Mouse (Mus musculus): ENCODE measurements around the gene Hunk. TPM values are rescaled to one million over a fixed set of nuclear protein-coding genes. Genes with fewer than 3 reads are reported as not detected.

The Hunk gene
- polyA plus RNA-seq, 1 experiment from 2014 or later: 6.2 TPM

DNA sequence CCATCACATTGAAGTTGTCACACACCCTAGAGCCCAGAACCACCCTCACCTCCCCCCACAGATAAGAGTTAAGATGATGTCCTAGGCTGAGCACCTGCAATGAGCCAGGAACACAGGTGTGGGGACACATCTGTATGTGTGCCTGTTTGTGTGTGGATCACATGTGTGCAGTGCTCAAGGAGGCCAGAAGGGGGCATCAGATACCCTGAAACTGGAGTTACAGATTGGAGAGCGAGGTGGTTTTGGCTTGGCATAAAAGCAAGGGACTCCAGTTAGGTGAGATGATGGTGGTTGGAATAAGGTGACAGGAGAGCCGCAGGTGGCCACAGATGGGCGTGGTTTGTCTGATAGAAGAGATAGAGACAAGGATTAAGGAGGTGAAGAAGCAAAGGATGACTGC lies 4.2 kb upstream of the Hunk start:
- Histone ChIP-seq H3K9ac (no peak overlapping the region), H3K9me3 (no peaks in the 10 kb centered on the region), H3K4me1 (replicated peaks) (peaks cover 20% of the 10 kb centered on the region), H3K4me3 (no peak overlapping the region), H3K27ac (replicated peaks) (no peak overlapping the region), H3K36me3 (no peaks in the 10 kb centered on the region), H3K4me2 (no peak overlapping the region), H3K27me3 (peaks cover 56% of the 10 kb centered on the region)
- 86% methylated on average over 3 of the region's 3 CpGs for WGBS
- no peak for ATAC-seq (ENCODE audit: low read depth)

- WGBS: 74% methylated on average over 10 of the region's 10 CpGs
- H3K36me3 ChIP-seq: no peaks in the 10 kb centered on the region
- H3K27me3 ChIP-seq: peaks cover 47% of the 10 kb centered on the region
- H3K9ac ChIP-seq: no peak overlapping the region
- peaks cover 31% of the 10 kb centered on the region for H3K4me1 ChIP-seq (replicated peaks)
- H3K27ac ChIP-seq (replicated peaks): no peak overlapping the region
- H3K9me3 ChIP-seq: no peaks in the 10 kb centered on the region
- no peak overlapping the region for H3K4me3 ChIP-seq
- ATAC-seq (ENCODE audit: low read depth): no peak
- H3K4me2 ChIP-seq: no peak overlapping the region
These were observed 3.0 kb upstream of the Hunk start for GRCm38 (mm10) chr16:90382701-90383280.

- Histone ChIP-seq H3K4me2 (no peak overlapping the region), H3K36me3 (no peaks in the 10 kb centered on the region), H3K27me3 (peaks cover 38% of the 10 kb centered on the region), H3K9me3 (no peaks in the 10 kb centered on the region), H3K27ac (replicated peaks) (no peak overlapping the region), H3K9ac (no peak overlapping the region), H3K4me1 (replicated peaks) (peaks cover 44% of the 10 kb centered on the region), H3K4me3 (no peak overlapping the region)
- 77% methylated on average over 3 of the region's 3 CpGs for WGBS
- no peak for ATAC-seq (ENCODE audit: low read depth)
These were observed 1.8 kb upstream of the Hunk start for GRCm38 (mm10) chr16:90384058-90384457.

GRCm38 (mm10) chr16:90384846-90385245 lies 967 bp upstream of the Hunk start:
- Histone ChIP-seq H3K27me3 (peaks cover 38% of the 10 kb centered on the region), H3K36me3 (no peaks in the 10 kb centered on the region), H3K9me3 (no peaks in the 10 kb centered on the region), H3K4me2 (peak overlapping the region; percentile 85), H3K4me3 (peak overlapping the region; percentile 85), H3K4me1 (replicated peaks) (peaks cover 52% of the 10 kb centered on the region), H3K9ac (peak overlapping the region; percentile 90), H3K27ac (replicated peaks) (peak overlapping the region; percentile 93; the same call in 1 of the 2 replicates)
- 4% methylated on average over 12 of the region's 12 CpGs for WGBS
- ATAC-seq (ENCODE audit: low read depth): no peak

DNA sequence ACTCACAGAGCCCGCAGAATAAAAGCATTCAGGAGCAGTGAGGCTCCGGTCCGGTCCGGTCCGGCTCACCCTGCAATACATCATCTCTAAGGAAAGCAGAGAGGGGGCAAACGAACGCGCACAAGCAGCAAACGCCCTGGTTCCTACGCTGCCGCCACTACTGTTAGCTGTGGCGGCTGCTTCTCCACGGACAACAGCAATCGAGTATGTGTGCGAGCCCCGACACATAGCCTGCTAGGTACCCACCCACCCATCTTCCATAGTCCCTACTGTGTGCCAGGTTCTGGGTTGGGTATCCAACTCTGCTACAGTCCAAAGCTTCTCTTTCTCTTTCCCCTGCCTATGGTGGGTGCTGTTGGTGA lies 506 bp upstream of the Hunk start:
- ATAC-seq (ENCODE audit: low read depth): peak; percentile 40; the same call in 1 of the 2 replicates
- peak overlapping the region; percentile 93 for H3K27ac ChIP-seq (replicated peaks)
- H3K9me3 ChIP-seq: no peaks in the 10 kb centered on the region
- WGBS: under 1% methylated on average over 16 of the region's 16 CpGs
- H3K36me3 ChIP-seq: no peaks in the 10 kb centered on the region
- H3K4me2 ChIP-seq: peak overlapping the region; percentile 85
- H3K4me1 ChIP-seq (replicated peaks): peaks cover 56% of the 10 kb centered on the region
- peak overlapping the region; percentile 90 for H3K9ac ChIP-seq
- H3K4me3 ChIP-seq: peak overlapping the region; percentile 85
- H3K27me3 ChIP-seq: peaks cover 38% of the 10 kb centered on the region

- under 1% methylated on average over 49 of the region's 49 CpGs for WGBS
- Histone ChIP-seq H3K27ac (replicated peaks) (peak overlapping the region; percentile 93), H3K4me3 (peak overlapping the region; percentile 85), H3K27me3 (peaks cover 30% of the 10 kb centered on the region), H3K4me1 (replicated peaks) (peaks cover 62% of the 10 kb centered on the region), H3K4me2 (peak overlapping the region; percentile 85), H3K36me3 (peaks cover 12% of the 10 kb centered on the region), H3K9me3 (0 out of 2 replicates have a peak, but pooled peaks cover 8% of the 10 kb centered on the region), H3K9ac (peak overlapping the region; percentile 90)
- peak; percentile 70 for ATAC-seq (ENCODE audit: low read depth)
These were observed 824 bp downstream of the Hunk start for GRCm38 (mm10) chr16:90386514-90387160.

DNA sequence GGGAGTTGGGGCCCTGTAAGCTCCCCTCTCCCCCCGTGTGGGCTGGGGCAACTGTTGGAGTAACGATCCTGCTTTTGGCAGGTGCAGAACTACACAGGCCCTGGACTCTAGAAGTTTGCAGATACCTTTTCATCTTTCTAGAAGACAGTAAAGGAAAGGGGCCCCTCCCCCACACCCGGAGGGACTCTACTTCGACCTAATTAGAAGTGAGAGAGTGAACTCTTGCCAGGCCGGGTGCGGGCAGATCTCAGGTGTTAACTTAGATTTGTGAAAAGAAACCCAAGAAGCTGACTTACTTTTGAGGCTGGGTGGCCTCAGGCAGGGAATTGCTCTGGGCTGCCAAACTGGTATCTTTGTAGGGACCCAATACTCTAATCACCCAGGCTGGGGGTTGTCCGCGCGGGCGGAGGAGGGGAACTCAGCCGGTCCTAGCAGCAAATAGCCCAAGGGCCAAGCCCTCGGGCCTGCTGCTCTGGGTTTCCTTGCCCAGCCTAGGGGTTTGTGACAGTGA lies 1.4 kb downstream of the Hunk start:
- under 1% methylated on average over 12 of the region's 12 CpGs for WGBS
- Histone ChIP-seq H3K27me3 (peaks cover 24% of the 10 kb centered on the region), H3K9me3 (0 out of 2 replicates have a peak, but pooled peaks cover 10% of the 10 kb centered on the region), H3K4me3 (peak overlapping the region; percentile 85), H3K36me3 (peaks cover 16% of the 10 kb centered on the region), H3K4me2 (peak overlapping the region; percentile 85), H3K27ac (replicated peaks) (peak overlapping the region; percentile 93), H3K4me1 (replicated peaks) (peaks cover 62% of the 10 kb centered on the region), H3K9ac (peak overlapping the region; percentile 90)
- ATAC-seq (ENCODE audit: low read depth): no peak; the same call in 1 of the 2 replicates

GRCm38 (mm10) chr16:90387961-90388360 lies 2.1 kb downstream of the Hunk start:
- Histone ChIP-seq H3K27ac (replicated peaks) (no peak overlapping the region), H3K9me3 (0 out of 2 replicates have a peak, but pooled peaks cover 10% of the 10 kb centered on the region), H3K4me2 (peak overlapping the region; percentile 85), H3K4me3 (peak overlapping the region; percentile 85), H3K9ac (peak overlapping the region; percentile 54), H3K4me1 (replicated peaks) (peaks cover 62% of the 10 kb centered on the region), H3K27me3 (peaks cover 17% of the 10 kb centered on the region), H3K36me3 (peaks cover 19% of the 10 kb centered on the region)
- 58% methylated on average over 4 of the region's 4 CpGs for WGBS
- ATAC-seq (ENCODE audit: low read depth): no peak

GRCm38 (mm10) chr16:90389103-90389750 lies 3.4 kb downstream of the Hunk start:
- H3K4me1 ChIP-seq (replicated peaks): peaks cover 60% of the 10 kb centered on the region
- H3K9me3 ChIP-seq: 0 out of 2 replicates have a peak, but pooled peaks cover 10% of the 10 kb centered on the region
- WGBS: 69% methylated on average over 15 of the region's 15 CpGs

DNA sequence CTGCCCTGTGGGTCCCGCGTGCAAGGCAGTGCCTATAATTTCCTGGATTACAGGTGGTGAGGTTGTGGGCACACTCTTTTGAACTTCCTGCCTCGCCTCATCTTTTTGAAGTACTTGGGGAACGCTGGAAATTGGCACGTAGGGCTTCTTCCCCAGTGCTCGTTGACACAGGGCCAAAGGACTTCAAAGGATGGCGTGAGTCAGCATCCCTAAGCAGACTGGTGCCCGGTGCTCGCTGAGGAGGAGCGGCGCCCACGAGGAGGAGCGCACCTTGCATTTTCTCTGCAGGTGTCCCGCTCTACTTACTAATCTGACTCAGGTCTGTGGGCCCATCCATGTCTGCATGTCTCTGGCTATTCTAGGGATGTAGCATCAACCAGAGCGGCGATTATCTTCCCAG lies 4.9 kb downstream of the Hunk start:
- no peak for ATAC-seq (ENCODE audit: low read depth)
- no peak overlapping the region for H3K27ac ChIP-seq (replicated peaks)
- H3K4me3 ChIP-seq: no peak overlapping the region
- H3K27me3 ChIP-seq: no peaks in the 10 kb centered on the region
- 86% methylated on average over 16 of the region's 16 CpGs for WGBS
- peaks cover 19% of the 10 kb centered on the region for H3K36me3 ChIP-seq
- no peak overlapping the region for H3K4me2 ChIP-seq
- no peak overlapping the region for H3K9ac ChIP-seq
- peaks cover 60% of the 10 kb centered on the region for H3K4me1 ChIP-seq (replicated peaks)
- 0 out of 2 replicates have a peak, but pooled peaks cover 10% of the 10 kb centered on the region for H3K9me3 ChIP-seq

More at GRCm38 (mm10) chr16:90389103-90389750, 3.4 kb downstream of the Hunk start:
- Histone ChIP-seq H3K4me3 (peak overlapping the region; percentile 85), H3K27ac (replicated peaks) (no peak overlapping the region), H3K36me3 (peaks cover 19% of the 10 kb centered on the region), H3K9ac (peak overlapping the region; percentile 54), H3K4me2 (peak overlapping the region; percentile 85), H3K27me3 (0 out of 2 replicates have a peak, but pooled peaks cover 5% of the 10 kb centered on the region)
- ATAC-seq (ENCODE audit: low read depth): no peak

DNA sequence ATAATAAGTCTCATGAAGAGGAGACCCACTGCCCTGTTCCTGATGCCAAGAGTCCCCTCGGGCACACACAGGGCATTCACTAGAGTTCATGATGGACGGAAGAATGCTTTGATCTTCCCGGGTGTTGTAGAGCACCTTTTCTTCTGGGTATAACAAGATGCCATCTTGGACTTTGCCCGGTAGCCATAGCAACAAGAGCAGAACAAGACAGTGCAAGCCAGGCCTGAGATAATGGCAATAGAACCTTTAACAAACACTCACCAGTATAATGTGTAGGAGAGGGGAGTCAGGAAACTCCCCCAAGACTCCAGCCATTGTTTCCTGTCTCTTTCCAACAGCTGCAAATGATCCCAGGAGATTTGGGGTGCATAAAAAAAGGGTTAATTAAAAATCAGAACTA lies 8.9 kb downstream of the Hunk start:
- Histone ChIP-seq H3K9ac (no peak overlapping the region), H3K4me1 (replicated peaks) (peaks cover 36% of the 10 kb centered on the region), H3K27ac (replicated peaks) (no peak overlapping the region), H3K9me3 (0 out of 2 replicates have a peak, but pooled peaks cover 10% of the 10 kb centered on the region), H3K36me3 (peaks cover 19% of the 10 kb centered on the region), H3K27me3 (no peaks in the 10 kb centered on the region), H3K4me2 (no peak overlapping the region), H3K4me3 (no peak overlapping the region)
- WGBS: 43% methylated on average over 4 of the region's 4 CpGs
- peak; percentile 17; the same call in 1 of the 2 replicates for ATAC-seq (ENCODE audit: low read depth)
